Mouse (Mus musculus): ENCODE measurements around the gene Tmem274. TPM values are rescaled to one million over a fixed set of nuclear protein-coding genes. Genes with fewer than 3 reads are reported as not detected.

Gene Tmem274
- polyA plus RNA-seq, 1 experiment from 2014 or later, result not detected

DNA sequence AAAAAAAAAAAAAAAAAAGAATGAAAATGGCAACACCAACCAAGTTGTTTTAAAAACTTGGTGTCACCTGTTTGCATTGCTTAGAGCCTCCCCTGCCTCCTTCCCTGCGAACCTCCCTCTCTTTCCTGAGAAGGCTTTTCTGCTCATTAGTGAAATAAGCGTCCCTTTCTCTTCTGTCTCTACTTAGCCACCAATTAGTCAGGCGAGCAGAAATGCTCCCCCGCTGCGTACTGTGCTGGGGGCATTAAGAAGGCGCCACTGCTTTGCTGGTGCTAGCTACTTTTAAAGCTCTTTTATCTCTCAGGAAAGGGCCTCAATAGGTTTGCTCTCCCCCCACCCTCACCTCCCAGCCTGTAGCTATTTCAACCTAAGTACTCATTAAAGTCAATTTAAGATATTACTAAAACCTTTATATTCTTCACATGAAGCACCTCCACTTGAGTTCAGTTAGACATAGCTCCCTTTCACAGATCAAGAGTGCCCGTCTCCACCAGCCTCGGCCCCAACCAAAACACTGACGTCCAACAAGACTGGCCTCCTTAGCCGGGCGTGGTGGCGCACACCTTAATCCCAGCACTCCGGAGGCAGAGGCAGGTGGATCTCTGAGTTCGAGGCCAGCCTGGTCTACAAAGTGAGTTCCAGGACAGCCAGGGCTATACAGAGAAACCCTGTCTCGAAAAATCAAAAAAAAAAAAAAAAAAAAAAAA is 28.2 kb downstream of the Tmem274 start:
- Histone ChIP-seq H3K4me3 (replicated peaks; ENCODE audit: low read depth, low read length) (no peak overlapping the region), H3K36me3 (ENCODE audit: control insufficient read depth, insufficient read depth, low read length) (peaks cover 10% of the 10 kb centered on the region), H3K4me2 (ENCODE audit: low read length) (no peak overlapping the region), H3K9me3 (ENCODE audit: control insufficient read depth, low read length) (no peaks in the 10 kb centered on the region), H3K27me3 (ENCODE audit: control insufficient read depth, insufficient read depth, low read length) (no peaks in the 10 kb centered on the region), H3K9ac (replicated peaks; ENCODE audit: low read length) (no peak overlapping the region), H3K4me1 (ENCODE audit: control insufficient read depth, insufficient read depth, low read length) (no peaks in the 10 kb centered on the region), H3K27ac (replicated peaks; ENCODE audit: low read depth, low read length) (no peak overlapping the region)
- no peak for ATAC-seq (ENCODE audit: low FRiP score, low TSS enrichment)
- 64% methylated on average over 14 of the region's 15 CpGs for WGBS
- peak; percentile 52 for DNase-seq

DNA sequence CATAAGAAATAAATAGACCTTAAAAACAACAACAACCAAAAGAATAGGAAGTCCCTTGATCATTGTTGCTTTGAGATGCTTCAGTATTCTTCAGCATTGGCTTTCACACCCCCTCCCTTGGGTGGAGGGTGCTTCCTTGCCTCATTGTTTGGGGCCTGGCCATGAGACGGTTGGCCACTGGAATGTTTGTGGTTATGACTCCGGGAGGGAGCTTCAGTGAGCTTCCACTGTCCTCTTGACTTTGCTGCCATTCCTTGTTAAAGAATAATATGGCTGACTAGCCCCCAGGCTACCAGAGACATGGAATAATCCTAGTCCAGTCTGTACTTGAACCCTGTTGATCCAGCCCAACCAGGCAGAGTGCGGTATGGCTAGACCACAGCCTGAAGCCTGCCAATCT is 29.7 kb downstream of the Tmem274 start:
- H3K4me1 ChIP-seq (ENCODE audit: control insufficient read depth, insufficient read depth, low read length), result no peaks in the 10 kb centered on the region
- H3K4me3 ChIP-seq (replicated peaks; ENCODE audit: low read depth, low read length), result no peak overlapping the region
- H3K27ac ChIP-seq (replicated peaks; ENCODE audit: low read depth, low read length), result no peak overlapping the region
- no peaks in the 10 kb centered on the region for H3K27me3 ChIP-seq (ENCODE audit: control insufficient read depth, insufficient read depth, low read length)
- H3K36me3 ChIP-seq (ENCODE audit: control insufficient read depth, insufficient read depth, low read length), result no peaks in the 10 kb centered on the region
- DNase-seq, result no peak
- H3K9ac ChIP-seq (replicated peaks; ENCODE audit: low read length), result no peak overlapping the region
- no peaks in the 10 kb centered on the region for H3K9me3 ChIP-seq (ENCODE audit: control insufficient read depth, low read length)
- WGBS, result 89% methylated on average over 3 of the region's 3 CpGs
- no peak for ATAC-seq (ENCODE audit: low FRiP score, low TSS enrichment)
- H3K4me2 ChIP-seq (ENCODE audit: low read length), result no peak overlapping the region

DNA sequence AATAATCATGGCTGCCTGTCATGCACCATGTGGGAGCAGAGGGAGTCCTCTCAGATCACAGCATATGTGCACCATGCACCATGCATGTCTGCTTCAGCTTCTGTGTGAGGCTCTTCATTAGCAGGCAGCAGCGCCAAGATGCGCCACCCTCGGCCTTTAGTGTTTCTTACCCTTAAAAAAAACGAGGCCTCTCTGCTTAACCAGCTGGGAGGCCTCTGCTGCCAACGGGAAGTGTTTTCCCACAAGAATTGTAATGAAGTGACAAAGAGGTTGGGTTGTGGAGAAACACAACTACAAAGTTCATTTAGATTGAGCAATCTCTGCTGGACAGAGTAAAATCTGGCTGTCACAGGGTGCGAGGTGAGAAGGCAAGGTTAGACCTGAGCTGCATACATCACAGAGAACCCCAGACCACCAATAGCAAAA is 34.1 kb downstream of the Tmem274 start:
- Histone ChIP-seq H3K9me3 (ENCODE audit: control insufficient read depth, low read length) (no peaks in the 10 kb centered on the region), H3K9ac (replicated peaks; ENCODE audit: low read length) (no peak overlapping the region), H3K36me3 (ENCODE audit: control insufficient read depth, insufficient read depth, low read length) (no peaks in the 10 kb centered on the region), H3K4me1 (ENCODE audit: control insufficient read depth, insufficient read depth, low read length) (no peaks in the 10 kb centered on the region), H3K27me3 (ENCODE audit: control insufficient read depth, insufficient read depth, low read length) (no peaks in the 10 kb centered on the region), H3K4me2 (ENCODE audit: low read length) (no peak overlapping the region), H3K4me3 (replicated peaks; ENCODE audit: low read depth, low read length) (no peak overlapping the region), H3K27ac (replicated peaks; ENCODE audit: low read depth, low read length) (peak overlapping the region; percentile 43)
- WGBS, result 41% methylated on average over 6 of the region's 6 CpGs
- peak; percentile 32 for DNase-seq
- peak; percentile 53; the same call in 1 of the 2 replicates for ATAC-seq (ENCODE audit: low FRiP score, low TSS enrichment)

DNA sequence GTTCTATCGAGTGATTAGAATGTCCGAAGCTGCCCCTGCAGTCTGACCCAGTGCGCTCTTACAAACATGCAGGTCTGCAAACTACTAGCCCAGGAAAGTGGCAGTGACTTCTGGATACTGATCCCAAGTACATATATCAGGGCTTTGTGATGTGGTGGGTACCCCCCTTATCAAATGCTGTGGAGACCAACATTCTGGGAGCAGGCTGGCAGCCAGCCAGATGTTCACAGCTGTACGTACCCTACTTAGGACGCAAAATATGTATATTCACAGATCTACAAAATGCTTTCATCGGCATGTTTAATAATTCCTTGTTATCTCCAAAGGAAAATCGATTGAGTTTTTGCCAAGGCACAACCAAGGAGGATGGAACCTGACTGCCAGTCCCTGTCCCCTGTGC is 34.9 kb downstream of the Tmem274 start:
- peak; percentile 16 for DNase-seq
- no peak for ATAC-seq (ENCODE audit: low FRiP score, low TSS enrichment)
- 80% methylated on average over 7 of the region's 7 CpGs for WGBS
- Histone ChIP-seq H3K27me3 (ENCODE audit: control insufficient read depth, insufficient read depth, low read length) (no peaks in the 10 kb centered on the region), H3K4me1 (ENCODE audit: control insufficient read depth, insufficient read depth, low read length) (no peaks in the 10 kb centered on the region), H3K4me3 (replicated peaks; ENCODE audit: low read depth, low read length) (no peak overlapping the region), H3K27ac (replicated peaks; ENCODE audit: low read depth, low read length) (no peak overlapping the region), H3K9ac (replicated peaks; ENCODE audit: low read length) (no peak overlapping the region), H3K9me3 (ENCODE audit: control insufficient read depth, low read length) (no peaks in the 10 kb centered on the region), H3K4me2 (ENCODE audit: low read length) (no peak overlapping the region), H3K36me3 (ENCODE audit: control insufficient read depth, insufficient read depth, low read length) (no peaks in the 10 kb centered on the region)

DNA sequence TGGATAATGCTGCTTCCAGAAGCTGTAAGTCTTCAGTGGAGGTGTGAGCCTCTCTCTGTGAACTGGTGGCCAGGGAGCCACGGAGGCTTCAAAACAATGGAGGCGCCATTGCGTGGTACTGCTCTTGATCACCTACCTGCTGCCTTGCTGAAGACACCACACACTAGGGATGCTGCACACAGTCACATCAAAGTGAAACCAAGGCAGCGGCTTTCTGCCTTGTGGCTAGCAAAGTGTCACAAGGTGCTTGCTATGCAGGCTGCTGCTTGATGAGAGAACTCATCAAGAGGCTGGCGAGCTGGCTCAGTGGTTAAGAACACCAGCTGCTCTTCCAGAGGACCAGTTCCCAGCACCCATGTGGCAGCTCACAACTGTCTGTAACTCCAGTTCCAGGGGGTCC is 38.5 kb downstream of the Tmem274 start:
- 86% methylated on average over 5 of the region's 5 CpGs for WGBS
- H3K27me3 ChIP-seq (ENCODE audit: control insufficient read depth, insufficient read depth, low read length), result no peaks in the 10 kb centered on the region
- H3K9ac ChIP-seq (replicated peaks; ENCODE audit: low read length), result no peak overlapping the region
- no peaks in the 10 kb centered on the region for H3K9me3 ChIP-seq (ENCODE audit: control insufficient read depth, low read length)
- no peaks in the 10 kb centered on the region for H3K36me3 ChIP-seq (ENCODE audit: control insufficient read depth, insufficient read depth, low read length)
- H3K4me2 ChIP-seq (ENCODE audit: low read length), result no peak overlapping the region
- no peak for DNase-seq
- peaks cover 9% of the 10 kb centered on the region for H3K4me1 ChIP-seq (ENCODE audit: control insufficient read depth, insufficient read depth, low read length)
- H3K4me3 ChIP-seq (replicated peaks; ENCODE audit: low read depth, low read length), result no peak overlapping the region
- no peak for ATAC-seq (ENCODE audit: low FRiP score, low TSS enrichment)
- no peak overlapping the region for H3K27ac ChIP-seq (replicated peaks; ENCODE audit: low read depth, low read length)

DNA sequence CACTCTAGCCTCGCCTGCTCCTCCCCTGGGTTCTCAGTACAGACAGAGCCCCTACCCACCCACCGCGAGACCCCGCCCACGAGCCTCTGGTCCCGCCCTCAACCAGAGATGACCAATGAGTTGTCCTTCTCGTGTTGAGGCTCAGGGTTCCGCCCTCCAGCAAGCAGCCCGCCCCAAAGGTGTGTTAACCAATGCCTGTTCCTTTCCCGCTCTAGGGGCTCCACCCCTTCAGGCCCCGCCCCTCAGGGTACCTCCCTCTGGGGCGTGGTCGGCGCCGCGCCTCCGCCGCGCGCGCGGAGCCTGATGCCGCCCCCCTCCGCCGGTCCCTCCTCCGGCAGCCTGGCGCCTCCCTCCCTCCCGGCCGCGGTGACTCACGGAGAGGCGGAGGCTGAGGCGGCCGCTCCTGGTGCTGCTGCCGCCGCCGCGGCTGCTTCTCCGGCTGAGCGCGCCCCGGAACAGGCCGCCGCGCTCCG is 40.7 kb downstream of the Tmem274 start, which contains the start of gene Ctnnbip1:
Ctnnbip1 (plus strand) TSS at position 369 of the 473 bp plus-strand sequence.
- Histone ChIP-seq H3K27me3 (ENCODE audit: control insufficient read depth, insufficient read depth, low read length) (no peaks in the 10 kb centered on the region), H3K4me3 (replicated peaks; ENCODE audit: low read depth, low read length) (peak within 1 kb of the TSS; percentile 75), H3K9me3 (ENCODE audit: control insufficient read depth, low read length) (no peaks in the 10 kb centered on the region), H3K27ac (replicated peaks; ENCODE audit: low read depth, low read length) (peak within 1 kb of the TSS; percentile 45; the same call in 1 of the 2 replicates), H3K4me2 (ENCODE audit: low read length) (peak within 1 kb of the TSS; percentile 66), H3K9ac (replicated peaks; ENCODE audit: low read length) (peak within 1 kb of the TSS; percentile 90), H3K4me1 (ENCODE audit: control insufficient read depth, insufficient read depth, low read length) (peaks cover 9% of the 10 kb centered on the region), H3K36me3 (ENCODE audit: control insufficient read depth, insufficient read depth, low read length) (no peaks in the 10 kb centered on the region)
- DNase-seq, result peak; percentile 97
- 0% methylated on average over 32 of the region's 46 CpGs for whole genome bisulfite sequencing
- peak; percentile 99 for ATAC-seq (ENCODE audit: low FRiP score, low TSS enrichment)

DNA sequence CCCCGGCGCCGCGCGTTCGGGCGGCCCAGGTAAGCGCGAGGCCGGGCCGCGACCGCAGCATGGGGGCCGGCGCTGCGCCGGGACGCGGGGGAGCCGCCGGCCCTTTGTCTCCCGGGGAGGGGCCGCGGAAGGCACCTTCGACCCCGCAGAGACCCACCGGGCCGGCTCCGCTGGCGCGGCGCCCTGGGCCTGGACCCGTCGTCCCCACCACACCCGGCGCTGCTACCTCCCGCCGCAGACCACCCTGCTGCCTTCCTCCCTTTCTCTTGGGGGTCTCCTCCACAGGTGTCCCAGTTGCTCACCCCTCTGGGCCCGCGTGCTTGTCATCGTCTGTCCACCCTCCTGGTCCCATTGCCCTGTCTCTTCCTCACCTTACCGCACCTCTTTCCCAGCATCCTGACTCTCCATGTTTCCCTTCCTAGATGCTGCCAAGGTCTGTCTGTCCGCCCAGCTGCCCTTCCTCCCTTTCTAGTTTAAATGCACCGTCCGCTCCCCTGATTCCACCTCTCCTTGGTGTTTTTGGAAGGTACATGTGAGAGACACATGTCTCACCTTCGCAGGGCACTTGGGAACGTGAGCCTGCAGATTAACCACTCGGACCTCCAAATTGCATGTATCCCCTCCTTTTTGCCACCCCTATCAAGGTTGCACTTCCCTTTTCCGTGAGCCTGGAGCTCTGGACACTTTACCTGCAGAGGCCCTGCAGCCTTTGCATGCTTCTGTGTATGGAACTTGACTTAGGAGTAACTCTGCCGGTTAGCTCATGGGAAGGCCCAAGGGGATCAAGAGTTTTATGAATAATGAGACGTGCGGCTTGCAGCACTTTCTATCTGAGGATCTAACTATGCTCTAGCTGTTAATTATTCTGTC is 41.4 kb downstream of the Tmem274 start:
- peak; percentile 35; the same call in 1 of the 2 replicates for ATAC-seq (ENCODE audit: low FRiP score, low TSS enrichment)
- DNase-seq, result peak; percentile 35

DNA sequence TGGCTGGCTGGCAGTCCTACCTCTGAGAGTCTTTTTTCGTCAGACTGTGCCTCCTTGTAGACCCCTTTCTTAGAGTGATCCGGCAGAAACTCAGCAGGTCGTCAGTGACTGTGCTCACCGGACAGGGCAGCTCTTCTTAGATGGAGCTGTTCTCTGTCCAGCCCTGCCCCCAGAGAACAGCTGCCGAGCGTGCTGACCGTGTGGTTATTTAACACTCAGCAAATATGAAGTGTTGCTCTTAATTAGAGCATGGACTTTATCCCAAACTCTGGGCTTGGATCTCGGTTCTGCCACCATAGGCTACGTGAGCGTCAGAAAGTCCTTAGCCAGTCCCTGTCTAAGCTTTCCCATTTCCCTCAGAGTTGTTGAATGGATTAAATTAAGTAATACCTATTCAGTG is 44.1 kb downstream of the Tmem274 start:
- no peaks in the 10 kb centered on the region for H3K36me3 ChIP-seq (ENCODE audit: control insufficient read depth, insufficient read depth, low read length)
- no peak overlapping the region for H3K4me2 ChIP-seq (ENCODE audit: low read length)
- no peak for ATAC-seq (ENCODE audit: low FRiP score, low TSS enrichment)
- no peak overlapping the region for H3K4me3 ChIP-seq (replicated peaks; ENCODE audit: low read depth, low read length)
- 71% methylated on average over 10 of the region's 10 CpGs for WGBS
- peaks cover 12% of the 10 kb centered on the region for H3K4me1 ChIP-seq (ENCODE audit: control insufficient read depth, insufficient read depth, low read length)
- no peak overlapping the region for H3K9ac ChIP-seq (replicated peaks; ENCODE audit: low read length)
- no peak for DNase-seq
- H3K9me3 ChIP-seq (ENCODE audit: control insufficient read depth, low read length), result no peaks in the 10 kb centered on the region
- H3K27ac ChIP-seq (replicated peaks; ENCODE audit: low read depth, low read length), result no peak overlapping the region
- H3K27me3 ChIP-seq (ENCODE audit: control insufficient read depth, insufficient read depth, low read length), result no peaks in the 10 kb centered on the region

More for the DNA sequence above, 41.4 kb downstream of the Tmem274 start:
- Histone ChIP-seq H3K27ac (replicated peaks; ENCODE audit: low read depth, low read length) (peak overlapping the region; percentile 45; the same call in 1 of the 2 replicates), H3K36me3 (ENCODE audit: control insufficient read depth, insufficient read depth, low read length) (no peaks in the 10 kb centered on the region), H3K9me3 (ENCODE audit: control insufficient read depth, low read length) (no peaks in the 10 kb centered on the region), H3K27me3 (ENCODE audit: control insufficient read depth, insufficient read depth, low read length) (no peaks in the 10 kb centered on the region), H3K4me1 (ENCODE audit: control insufficient read depth, insufficient read depth, low read length) (peaks cover 9% of the 10 kb centered on the region), H3K9ac (replicated peaks; ENCODE audit: low read length) (peak overlapping the region; percentile 90), H3K4me3 (replicated peaks; ENCODE audit: low read depth, low read length) (peak overlapping the region; percentile 75), H3K4me2 (ENCODE audit: low read length) (peak overlapping the region; percentile 66)
- 2% methylated on average over 46 of the region's 52 CpGs for WGBS
